Mouse (Mus musculus) neural tube, embryonic 14.5 days (tissue): ENCODE measurements around the gene Pate4. TPM values are rescaled to one million over a fixed set of nuclear protein-coding genes. Genes with fewer than 3 reads are reported as not detected.

Source experiments
- ATAC-seq: fragments of 200-750 bp; cut with Nextera tagmentation; 2 replicates; pipeline ENCODE4 v1.8.0; 2017; ENCODE audit warnings: low read depth, mild to moderate bottlenecking, moderate TSS enrichment, moderate library complexity
- H3K27ac ChIP-seq: fragments of 300-500 bp; sonication (generic); 2 replicates; pipeline ENCODE4 v1.5.1; 2014; ENCODE audit warnings: low read depth, mild to moderate bottlenecking, control low read depth, low read length, moderate library complexity, mixed read lengths
- H3K27me3 ChIP-seq: fragments of 300-500 bp; sonication (generic); 2 replicates; pipeline ENCODE4 v1.6.1; 2014; ENCODE audit warnings: low read length; ENCODE audit not compliant: control insufficient read depth, insufficient read depth
- H3K36me3 ChIP-seq: fragments of 300-500 bp; sonication (generic); 2 replicates; pipeline ENCODE4 v1.6.1; 2014; ENCODE audit warnings: low read length, mixed read lengths; ENCODE audit not compliant: control insufficient read depth, insufficient read depth
- H3K4me1 ChIP-seq: fragments of 300-500 bp; sonication (generic); 2 replicates; pipeline ENCODE4 v1.6.1; 2014; ENCODE audit warnings: low read length; ENCODE audit not compliant: control insufficient read depth, insufficient read depth
- H3K4me2 ChIP-seq: fragments of 300-500 bp; sonication (generic); 2 replicates; pipeline ENCODE4 v1.6.1; 2014; ENCODE audit warnings: mild to moderate bottlenecking, low read depth, low read length, control low read depth
- H3K4me3 ChIP-seq: fragments of 300-500 bp; sonication (generic); 2 replicates; pipeline ENCODE4 v1.5.1; 2014; ENCODE audit warnings: low read depth, low read length, control low read depth, mixed read lengths
- H3K9ac ChIP-seq: fragments of 300-500 bp; sonication (generic); replicated peaks from 2 replicates; pipeline ENCODE4 v1.6.1; 2014; ENCODE audit warnings: low read depth, mild to moderate bottlenecking, control low read depth, low read length, mixed read lengths
- H3K9me3 ChIP-seq: fragments of 300-500 bp; sonication (generic); 2 replicates; pipeline ENCODE4 v1.6.1; 2016; ENCODE audit warnings: low read length; ENCODE audit not compliant: control insufficient read depth
- WGBS: fragments of 180-500 bp; shearing (Covaris S2); extraction: QIAGEN DNeasy Blood & Tissue Kit; methylation state at CpG from one replicate; pipeline ENCODE4 v1.1.7; 2014; 5-methylcytosine and 5-hydroxymethylcytosine counted together
- polyA plus RNA-seq: library from polyadenylated mRNA; unstranded; fragments of >200 nt; fragmentation: Nextera tagmentation; extraction: Ambion mirVana; gene quantifications from 2 replicates; pipeline ENCODE4 v1.2.1, GENCODE M21; 2014

Gene Pate4
- polyA plus RNA-seq, 1 experiment from 2014 or later, result not detected

- Histone ChIP-seq H3K9ac (peak overlapping the region; percentile 71), H3K27me3 (no peaks in the 10 kb centered on the region), H3K27ac (peak overlapping the region; percentile 85), H3K4me3 (peak overlapping the region; percentile 82), H3K36me3 (peaks cover 14% of the 10 kb centered on the region), H3K4me2 (peak overlapping the region; percentile 82), H3K9me3 (no peaks in the 10 kb centered on the region), H3K4me1 (peaks cover 8% of the 10 kb centered on the region)
- peak; percentile 6; the same call in 1 of the 2 replicates for ATAC-seq
- WGBS, result 11% methylated on average over 5 of the region's 5 CpGs
These were observed 41.1 kb downstream of the Pate4 start for GRCm38 (mm10) chr9:35570663-35571062.

DNA sequence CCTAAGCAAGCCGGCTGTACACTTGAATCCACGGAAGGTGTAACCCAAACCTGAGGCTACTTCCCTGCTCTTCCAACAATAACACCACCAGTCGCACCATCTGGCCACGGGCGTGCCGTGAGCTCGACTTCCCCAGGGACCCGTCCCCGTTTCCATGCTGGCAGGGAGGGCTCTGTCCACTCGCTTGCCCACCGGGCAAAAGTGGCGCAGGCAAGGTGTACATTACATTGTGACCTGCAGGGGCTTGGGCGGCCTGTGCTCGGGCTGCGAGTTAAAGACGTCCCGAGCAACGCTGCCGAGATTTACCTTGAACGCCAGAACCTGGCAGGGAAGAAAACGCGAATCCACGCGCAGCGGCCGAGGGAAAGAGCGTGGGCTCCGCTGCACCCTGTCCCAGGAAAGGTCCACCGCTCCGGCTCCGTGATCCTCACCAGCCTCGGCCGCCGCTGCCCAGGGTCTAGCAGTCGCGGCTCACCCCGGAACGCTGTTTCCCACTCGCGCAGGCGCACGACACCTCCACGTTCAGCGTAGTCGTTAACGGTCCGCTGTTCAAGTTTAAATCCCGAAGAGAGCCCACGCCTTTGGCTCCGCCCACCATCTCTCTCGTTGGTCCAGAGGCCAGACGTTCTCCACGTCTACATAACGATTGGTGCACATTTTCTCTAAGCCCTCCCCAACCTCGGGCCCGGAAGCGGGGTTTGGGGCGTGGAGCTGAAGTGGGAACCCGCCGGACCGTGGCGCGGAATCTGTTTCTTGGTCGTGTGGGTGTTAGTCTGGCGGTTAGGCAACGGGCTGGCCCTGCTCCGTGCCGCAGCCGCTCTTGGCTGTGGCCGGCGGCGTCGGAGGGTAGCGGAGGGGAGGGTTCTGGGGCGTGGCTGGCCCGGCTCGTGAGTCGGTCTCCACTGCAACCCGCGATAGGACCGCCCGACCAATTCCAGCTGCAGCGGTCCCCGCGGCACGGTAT, 41.9 kb downstream of the Pate4 start, which contains the start of the genes Pate2 and Hyls1:
TSS of gene Pate2 (plus strand) at position 714 of the 964 bp plus-strand sequence.
TSS of gene Hyls1 (minus strand) at position 828 of the 964 bp plus-strand sequence.
- Histone ChIP-seq H3K9me3 (no peaks in the 10 kb centered on the region), H3K27ac (peak within 1 kb of the TSS; percentile 85), H3K9ac (peak within 1 kb of the TSS; percentile 71), H3K4me3 (peak within 1 kb of the TSS; percentile 82), H3K27me3 (no peaks in the 10 kb centered on the region), H3K4me1 (peaks cover 8% of the 10 kb centered on the region), H3K4me2 (peak within 1 kb of the TSS; percentile 82), H3K36me3 (peaks cover 21% of the 10 kb centered on the region)
- under 1% methylated on average over 85 of the region's 86 CpGs for WGBS
- peak; percentile 98 for ATAC-seq

DNA sequence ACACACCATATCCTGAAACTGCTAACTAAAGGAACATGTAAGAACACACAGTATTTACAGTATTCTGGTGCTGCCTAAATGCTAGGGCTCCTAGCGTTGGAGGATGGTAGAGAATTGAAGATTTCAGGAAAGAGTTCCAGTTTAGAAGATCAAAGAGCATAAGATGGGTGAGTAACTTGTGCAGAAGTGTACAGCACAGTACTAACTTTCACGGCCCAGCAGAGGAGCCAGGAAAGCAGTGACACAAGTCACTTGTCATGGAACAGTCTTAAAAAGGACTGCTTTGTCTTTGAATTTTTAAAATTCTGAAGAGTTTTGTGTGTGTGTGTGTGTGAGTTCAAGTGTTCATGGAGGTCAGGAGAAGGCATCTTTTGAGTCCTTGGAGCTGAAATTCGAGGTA, 43.7 kb downstream of the Pate4 start:
- H3K4me1 ChIP-seq, result peaks cover 8% of the 10 kb centered on the region
- no peak overlapping the region for H3K4me2 ChIP-seq
- 91% methylated on average over 3 of the region's 3 CpGs for WGBS
- no peak for ATAC-seq
- H3K4me3 ChIP-seq, result no peak overlapping the region
- no peak overlapping the region for H3K9ac ChIP-seq
- H3K27ac ChIP-seq, result no peak overlapping the region
- H3K9me3 ChIP-seq, result no peaks in the 10 kb centered on the region
- H3K27me3 ChIP-seq, result no peaks in the 10 kb centered on the region
- H3K36me3 ChIP-seq, result peaks cover 21% of the 10 kb centered on the region

DNA sequence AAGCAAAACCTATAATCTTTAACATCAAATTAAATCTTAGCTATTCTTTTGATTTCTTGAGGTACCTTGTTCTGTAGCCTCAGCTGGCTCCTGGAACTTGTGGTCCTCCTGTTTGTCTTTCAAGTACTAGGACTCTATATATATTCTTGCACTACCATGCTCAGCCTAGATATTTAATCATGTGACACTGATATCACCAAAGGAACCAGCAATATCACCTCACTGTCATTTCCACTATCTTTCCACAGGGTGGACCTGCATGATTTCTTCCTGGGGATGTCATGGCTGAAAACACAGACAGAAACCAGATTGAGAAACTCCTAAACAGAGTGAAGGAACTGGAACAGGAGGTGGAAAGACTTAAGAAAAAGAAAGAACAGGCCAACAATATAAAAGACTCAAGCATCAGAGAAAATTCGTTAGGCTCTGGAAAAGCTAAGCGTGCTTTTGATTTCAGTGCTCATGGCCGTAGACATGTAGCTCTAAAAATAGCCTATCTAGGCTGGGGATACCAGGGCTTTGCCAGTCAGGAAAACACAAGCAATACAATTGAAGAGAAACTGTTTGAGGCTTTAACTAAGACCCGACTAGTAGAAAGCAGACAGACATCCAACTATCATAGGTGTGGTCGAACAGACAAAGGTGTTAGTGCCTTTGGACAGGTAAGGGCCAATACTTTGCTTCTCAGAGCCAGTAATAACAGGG, 47.1 kb downstream of the Pate4 start:
- peaks cover 12% of the 10 kb centered on the region for H3K4me1 ChIP-seq
- 92% methylated on average over 5 of the region's 5 CpGs for WGBS
- H3K9me3 ChIP-seq, result no peaks in the 10 kb centered on the region

DNA sequence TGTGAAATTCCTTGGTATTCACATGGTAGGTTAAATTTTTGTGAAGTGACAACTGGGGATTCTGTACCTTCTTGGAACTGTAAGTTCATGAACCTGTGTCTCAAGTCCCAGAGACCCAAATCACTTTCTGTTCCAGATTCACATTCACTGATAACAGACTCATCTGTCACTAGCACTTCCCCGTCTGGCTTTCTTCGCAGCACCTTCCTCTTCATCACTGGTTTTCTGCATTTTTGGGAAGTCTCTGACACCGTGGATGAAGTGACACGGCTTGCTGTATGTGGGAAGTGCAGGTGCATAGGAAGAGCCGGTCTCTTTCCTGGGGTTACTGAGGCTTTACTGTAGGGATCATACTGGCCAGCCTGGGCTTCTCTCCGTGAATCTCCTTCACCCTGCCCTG, 50.2 kb downstream of the Pate4 start:
- H3K4me3 ChIP-seq, result no peak overlapping the region
- no peak overlapping the region for H3K27ac ChIP-seq
- no peak overlapping the region for H3K4me2 ChIP-seq
- H3K9ac ChIP-seq, result no peak overlapping the region
- peaks cover 8% of the 10 kb centered on the region; the same call in 1 of the 2 replicates for H3K4me1 ChIP-seq
- no peaks in the 10 kb centered on the region for H3K27me3 ChIP-seq
- ATAC-seq, result no peak
- no peaks in the 10 kb centered on the region for H3K9me3 ChIP-seq
- WGBS, result 94% methylated on average over 6 of the region's 6 CpGs
- peaks cover 15% of the 10 kb centered on the region; the same call in 1 of the 2 replicates for H3K36me3 ChIP-seq

More for the DNA sequence above, 47.1 kb downstream of the Pate4 start:
- ATAC-seq, result no peak
- Histone ChIP-seq H3K36me3 (peaks cover 26% of the 10 kb centered on the region), H3K4me2 (no peak overlapping the region), H3K27ac (no peak overlapping the region), H3K9ac (no peak overlapping the region), H3K4me3 (no peak overlapping the region), H3K27me3 (no peaks in the 10 kb centered on the region)

- Histone ChIP-seq H3K27ac (no peak overlapping the region), H3K4me1 (peaks cover 8% of the 10 kb centered on the region; the same call in 1 of the 2 replicates), H3K4me3 (no peak overlapping the region), H3K9ac (no peak overlapping the region), H3K27me3 (no peaks in the 10 kb centered on the region), H3K36me3 (peaks cover 12% of the 10 kb centered on the region; the same call in 1 of the 2 replicates), H3K4me2 (no peak overlapping the region), H3K9me3 (no peaks in the 10 kb centered on the region)
- whole genome bisulfite sequencing, result 95% methylated on average over 11 of the region's 11 CpGs
- ATAC-seq, result no peak
These were observed 50.7 kb downstream of the Pate4 start for GRCm38 (mm10) chr9:35561076-35561475.

- Histone ChIP-seq H3K9me3 (no peaks in the 10 kb centered on the region), H3K9ac (peak overlapping the region; percentile 44), H3K4me3 (peak overlapping the region; percentile 61), H3K36me3 (peaks cover 6% of the 10 kb centered on the region; the same call in 1 of the 2 replicates), H3K27ac (peak overlapping the region; percentile 57), H3K4me1 (peaks cover 8% of the 10 kb centered on the region; the same call in 1 of the 2 replicates), H3K4me2 (peak overlapping the region; percentile 79), H3K27me3 (no peaks in the 10 kb centered on the region)
- peak; percentile 90 for ATAC-seq
- 2% methylated on average over 31 of the region's 31 CpGs for WGBS
These were observed 52.5 kb downstream of the Pate4 start for GRCm38 (mm10) chr9:35559009-35559890.
